Mouse (Mus musculus) thymus, postnatal 4 days (tissue): ENCODE results near the gene Dhrs9.
"Not testable (repeated sequence)": the region's sequence is repeated elsewhere in the genome, so short reads cannot be mapped to it uniquely, and the experiment has no call there.

Source experiments
- DNase-seq: peaks from one replicate; pipeline ENCODE4 v3.0.0; 2021

Gene Dhrs9

GRCm38 (mm10) chr2:69380281-69380680, at the start of gene Dhrs9:
Dhrs9 (plus strand) TSS chr2:69380445.
- peak; percentile 13 for DNase-seq

GRCm38 (mm10) chr2:69331523-69331922, 48.7 kb upstream of the Dhrs9 start:
- DNase-seq, result not testable (repeated sequence)

DNA sequence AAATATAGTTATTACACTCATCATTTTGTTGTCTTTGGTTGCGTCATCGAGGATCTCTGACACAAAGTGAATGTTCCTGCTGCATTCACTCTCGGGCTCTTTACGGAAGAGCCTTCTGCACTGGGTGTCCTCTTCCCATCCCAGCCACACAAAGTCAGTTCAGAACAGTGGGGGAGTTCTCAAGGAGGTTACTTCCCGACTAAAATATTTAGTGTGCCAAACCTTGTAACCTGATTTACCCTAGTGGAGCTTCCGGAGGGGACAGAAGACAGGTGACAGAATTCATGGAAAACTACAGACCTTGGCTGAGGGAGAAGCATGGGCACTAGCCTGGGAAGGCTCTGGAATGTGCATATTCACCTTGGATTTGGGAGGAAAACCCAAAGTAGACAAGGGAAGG, 38.7 kb upstream of the Dhrs9 start:
- no peak for DNase-seq

GRCm38 (mm10) chr2:69342496-69343221, 37.6 kb upstream of the Dhrs9 start, which contains the start of gene Abcb11:
Abcb11 (minus strand) TSS chr2:69342616.
- DNase-seq, result no peak

GRCm38 (mm10) chr2:69355402-69355801, 24.8 kb upstream of the Dhrs9 start:
- not testable (repeated sequence) for DNase-seq

GRCm38 (mm10) chr2:69364831-69365230, 15.4 kb upstream of the Dhrs9 start:
- DNase-seq, result no peak

DNA sequence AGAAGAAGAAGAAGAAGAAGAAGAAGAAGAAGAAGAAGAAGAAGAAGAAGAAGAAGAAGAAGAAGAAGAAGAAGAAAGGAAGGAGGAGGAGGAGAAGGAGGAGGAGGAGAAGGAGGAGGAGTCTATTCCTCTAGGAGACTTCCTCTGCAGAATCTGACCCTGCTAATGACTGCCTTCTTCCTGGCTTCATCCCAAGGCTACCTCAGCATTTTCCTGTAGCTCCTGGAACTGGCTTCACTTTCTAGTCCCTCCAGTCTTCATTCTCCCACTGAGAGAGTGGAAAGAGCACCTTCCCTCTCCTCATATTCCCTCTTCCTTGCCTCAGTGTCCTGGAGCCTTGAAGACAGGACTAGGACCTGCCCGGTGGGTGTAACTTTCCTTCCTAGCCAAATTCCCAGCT, 15.0 kb upstream of the Dhrs9 start:
- no peak for DNase-seq

DNA sequence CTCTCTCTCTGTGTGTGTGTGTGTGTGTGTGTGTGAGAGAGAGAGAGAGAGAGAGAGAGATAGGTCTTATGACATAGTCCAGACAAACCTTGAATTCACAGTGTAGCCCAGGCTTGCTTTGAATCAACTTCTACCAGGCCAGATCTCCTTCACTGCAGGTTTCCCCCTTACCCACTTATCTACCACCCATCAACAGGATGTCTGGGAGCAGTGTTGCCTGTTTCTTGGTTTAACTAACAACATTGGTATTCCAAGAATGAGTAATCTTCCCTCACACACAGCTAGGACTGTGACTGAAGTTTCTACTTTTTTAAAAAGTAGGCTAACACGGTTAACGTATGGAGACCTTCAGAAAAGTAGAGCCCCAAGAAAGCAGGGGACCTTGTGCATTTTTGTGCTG, 3.5 kb upstream of the Dhrs9 start:
- no peak for DNase-seq

DNA sequence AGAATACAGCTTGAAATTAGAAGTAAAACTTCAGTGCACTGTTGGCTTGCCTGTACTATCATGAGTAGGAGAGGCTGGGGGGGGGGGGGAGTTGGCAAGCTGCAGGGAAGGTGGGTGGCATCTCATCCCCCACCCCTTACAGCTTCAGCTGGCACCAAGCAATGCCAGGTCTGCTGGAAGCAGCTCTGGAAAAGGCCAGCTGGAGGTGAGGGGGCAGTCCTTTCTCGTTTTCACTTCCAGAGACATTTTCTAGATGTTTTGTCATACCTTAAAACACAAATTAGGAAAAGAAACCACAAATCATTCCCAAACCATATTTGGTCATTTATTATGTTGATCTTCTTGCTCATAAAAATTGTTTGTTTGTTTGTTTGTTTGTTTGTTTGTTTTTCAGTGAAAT, 444 bp upstream of the Dhrs9 start:
- no peak for DNase-seq

GRCm38 (mm10) chr2:69381740-69382139, 1.5 kb downstream of the Dhrs9 start:
- peak; percentile 13 for DNase-seq

DNA sequence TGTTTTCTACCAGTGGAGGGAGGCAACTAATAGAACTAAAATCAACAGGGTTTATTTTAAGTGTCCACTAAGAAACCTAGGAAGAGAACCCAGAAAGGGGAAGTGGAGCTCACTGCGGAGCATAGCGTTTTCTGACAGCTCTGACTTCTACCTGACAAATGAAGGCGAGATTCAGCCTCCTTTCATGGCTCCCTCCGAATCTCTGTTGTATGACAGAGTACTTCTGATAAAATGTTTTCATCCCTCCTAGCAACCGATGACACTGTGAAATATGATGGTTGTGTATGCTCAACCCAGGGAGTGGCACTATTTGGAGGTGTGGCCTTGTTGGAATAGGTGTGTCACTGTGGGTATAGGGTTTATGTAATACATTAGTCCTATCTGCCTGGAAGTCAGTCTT, 2.6 kb downstream of the Dhrs9 start:
- DNase-seq, result no peak

DNA sequence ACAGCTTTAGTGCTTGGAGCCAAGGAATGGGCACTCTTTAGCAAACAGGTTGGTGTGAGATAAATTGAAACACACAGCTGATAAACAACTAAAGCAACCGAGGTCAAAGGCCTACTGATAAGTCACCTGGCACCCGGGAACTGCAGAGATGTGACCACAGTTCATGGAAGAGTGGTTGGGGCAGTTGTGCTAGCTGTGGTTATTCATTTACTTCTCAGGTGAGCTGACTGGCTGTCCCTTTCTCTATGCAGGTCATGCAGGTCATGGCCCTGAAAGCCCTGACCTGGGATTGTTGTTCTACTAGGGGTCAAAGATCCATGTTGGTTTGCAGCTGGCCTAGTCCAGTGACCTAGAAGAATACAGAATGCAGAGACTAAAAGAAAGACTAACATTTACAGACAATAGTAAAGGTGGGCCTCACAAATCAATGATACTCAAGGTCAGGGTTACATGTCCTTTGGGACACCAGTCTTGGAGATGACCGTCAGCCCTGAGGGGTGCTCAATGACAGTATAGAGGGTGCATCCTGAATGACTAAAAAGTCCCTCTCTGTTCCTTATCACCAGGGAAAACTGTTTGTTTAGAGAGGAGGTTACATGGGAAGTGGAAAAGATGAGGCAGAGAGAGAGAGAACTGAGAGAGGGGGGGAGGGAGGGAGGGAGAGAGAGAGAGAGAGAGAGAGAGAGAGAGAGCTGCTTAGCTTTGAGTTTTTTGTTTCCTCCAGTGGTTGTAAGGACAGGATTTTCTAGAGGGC, 6.0 kb downstream of the Dhrs9 start:
- DNase-seq, result no peak

- DNase-seq, result no peak
Observed at GRCm38 (mm10) chr2:69393947-69394346, 13.7 kb downstream of the Dhrs9 start.

- no peak for DNase-seq
Observed at GRCm38 (mm10) chr2:69395597-69396248, 15.5 kb downstream of the Dhrs9 start.

DNA sequence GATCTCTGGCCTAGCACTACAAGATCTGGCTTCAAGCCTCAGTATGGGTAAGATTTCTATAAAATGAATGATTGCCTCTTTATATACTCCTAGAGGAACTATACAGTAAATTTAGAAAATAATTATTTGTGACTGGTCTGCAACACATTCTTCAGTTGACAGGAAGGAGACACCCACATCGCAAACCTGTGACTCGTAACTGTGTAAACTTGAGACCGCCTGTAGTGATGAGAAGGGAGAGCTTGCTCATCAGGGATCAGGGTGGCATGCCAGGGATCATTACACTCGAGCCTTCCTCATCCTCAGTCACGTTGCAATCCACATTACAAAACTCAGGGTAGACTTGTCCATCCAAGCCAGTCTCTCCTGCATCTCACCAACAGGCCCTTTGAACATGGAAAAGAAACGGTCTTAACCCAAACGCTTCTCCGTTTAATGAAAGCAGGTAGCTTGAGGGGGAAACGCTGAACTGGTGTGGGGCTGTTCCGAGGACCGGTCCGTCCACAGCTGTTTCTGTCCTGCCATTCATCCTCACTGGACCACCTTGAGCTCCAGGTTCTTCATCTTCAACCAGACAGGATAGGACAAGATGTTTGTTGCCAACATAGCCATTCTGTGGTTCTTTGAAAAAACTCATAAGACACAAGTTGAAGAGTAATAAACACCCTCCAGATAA, 16.7 kb downstream of the Dhrs9 start:
- no peak for DNase-seq

- no peak for DNase-seq
Observed at GRCm38 (mm10) chr2:69400866-69401604, 20.8 kb downstream of the Dhrs9 start.

DNA sequence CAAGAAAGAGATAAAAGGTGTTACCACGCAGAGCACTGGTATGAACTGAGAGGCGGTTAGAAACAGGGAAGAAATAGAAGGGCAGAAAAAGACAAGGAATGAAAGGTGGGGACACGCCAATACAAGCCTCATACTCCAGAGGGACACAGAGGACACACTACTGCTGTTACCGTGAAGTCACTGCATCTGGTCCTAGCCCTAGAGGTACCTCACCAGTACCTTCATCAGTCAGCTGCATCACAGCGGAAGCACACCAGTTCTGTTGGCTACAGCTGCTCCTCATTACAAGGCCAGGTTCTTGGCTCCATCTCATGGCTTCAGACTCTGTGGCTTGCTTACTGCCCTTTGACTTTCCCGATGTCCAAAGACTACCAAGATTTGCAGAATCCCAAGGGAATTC, 21.6 kb downstream of the Dhrs9 start:
- no peak for DNase-seq

- no peak for DNase-seq
Observed at GRCm38 (mm10) chr2:69402309-69402708, 22.1 kb downstream of the Dhrs9 start.

DNA sequence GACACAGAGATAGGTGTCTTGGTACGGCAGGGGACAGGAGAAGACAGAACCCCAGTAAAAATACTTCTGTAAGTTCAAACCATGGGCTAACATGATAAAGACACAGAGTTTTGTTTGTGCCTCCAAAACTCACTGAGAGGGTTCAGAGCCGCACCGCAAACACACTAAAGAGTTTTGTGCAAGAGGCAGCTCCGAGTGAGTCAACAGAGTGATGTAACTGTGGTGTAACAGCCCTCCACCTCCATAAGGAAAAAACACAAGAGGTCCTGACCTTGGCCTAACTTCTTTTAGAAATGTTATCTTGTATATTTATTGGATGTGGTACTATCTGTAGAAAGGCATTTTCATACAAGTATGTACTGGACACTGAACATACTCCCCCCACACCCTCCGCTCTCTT, 25.4 kb downstream of the Dhrs9 start:
- DNase-seq, result no peak

GRCm38 (mm10) chr2:69414539-69414938, 34.3 kb downstream of the Dhrs9 start:
- DNase-seq, result no peak

DNA sequence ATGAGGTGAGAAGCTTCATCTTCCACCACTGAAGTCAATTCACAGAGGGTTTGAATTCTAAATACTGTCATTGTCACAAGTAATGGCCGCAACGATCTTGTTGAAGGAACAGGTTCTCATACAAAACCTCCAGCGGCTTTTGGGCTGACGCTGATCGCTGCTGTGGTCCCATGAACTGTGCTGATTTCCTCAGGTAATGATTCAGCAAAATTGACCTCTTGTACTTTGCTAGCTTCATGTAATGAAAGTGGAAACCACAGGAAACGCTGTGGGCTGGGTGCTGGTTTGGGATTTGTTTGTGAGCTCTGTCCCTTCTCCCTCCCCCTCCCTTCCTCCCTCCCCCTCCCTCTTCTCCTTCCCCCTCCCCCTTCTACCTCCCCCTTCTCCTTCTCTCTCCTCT, 34.8 kb downstream of the Dhrs9 start:
- no peak for DNase-seq

GRCm38 (mm10) chr2:69418294-69418881, 38.1 kb downstream of the Dhrs9 start:
- DNase-seq, result no peak
